Mouse (Mus musculus): ENCODE measurements around the gene Gm382. TPM values are rescaled to one million over a fixed set of nuclear protein-coding genes. Genes with fewer than 3 reads are reported as not detected.

Gene Gm382
- not detected in 2 replicates for total RNA-seq (2014; rRNA removed)
- polyA plus RNA-seq (2015; fragmentation: Nextera tagmentation; extraction: Ambion mirVana): not detected in 2 replicates

DNA sequence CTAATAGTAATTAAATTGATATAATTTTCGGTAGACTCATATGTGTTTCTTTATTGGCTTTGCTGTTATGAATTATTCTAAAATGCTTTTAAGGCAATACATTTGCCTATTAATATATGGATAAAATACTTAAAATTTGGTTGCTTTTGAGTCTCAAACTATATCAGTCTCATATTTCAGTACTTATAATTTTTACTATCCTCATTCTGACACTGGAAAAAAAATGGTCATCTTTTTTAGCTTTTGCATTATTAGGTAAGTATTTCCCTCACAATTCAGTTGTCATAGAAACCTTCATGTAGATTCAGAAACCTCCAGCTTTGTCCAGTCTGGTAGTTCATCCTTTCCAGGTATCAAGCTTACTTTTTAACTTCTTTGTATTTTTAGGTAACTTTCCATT is at the start of gene Gm382:
TSS of gene Gm382 (plus strand) at position 301 of the 400 bp plus-strand sequence.
- H3K36me3 ChIP-seq (ENCODE audit: insufficient read depth, low read length): no peaks in the 10 kb centered on the region
- DNase-seq (ENCODE audit: low spot score): no peak
- TF ChIP-seq CTCF (IDR thresholded peaks at IDR 0.05): no peak
- no peak within 1 kb of the TSS for H3K4me3 ChIP-seq (ENCODE audit: low read depth, low read length)
- no peak within 1 kb of the TSS for H3K9ac ChIP-seq (replicated peaks; ENCODE audit: low read length, poor library complexity, severe bottlenecking)
- no peaks in the 10 kb centered on the region for H3K27me3 ChIP-seq (ENCODE audit: insufficient read depth, low read length)
- no peak within 1 kb of the TSS for H3K27ac ChIP-seq (ENCODE audit: low read depth, low read length)
- no peaks in the 10 kb centered on the region for H3K9me3 ChIP-seq (ENCODE audit: low read length)
- no peak for ATAC-seq (ENCODE audit: low FRiP score)
- H3K4me1 ChIP-seq (ENCODE audit: insufficient read depth, low read length): no peaks in the 10 kb centered on the region
- no peak within 1 kb of the TSS for H3K4me2 ChIP-seq (ENCODE audit: low read depth, low read length, poor library complexity, severe bottlenecking)
- 90% methylated on average over 1 of the region's 1 CpGs for WGBS

DNA sequence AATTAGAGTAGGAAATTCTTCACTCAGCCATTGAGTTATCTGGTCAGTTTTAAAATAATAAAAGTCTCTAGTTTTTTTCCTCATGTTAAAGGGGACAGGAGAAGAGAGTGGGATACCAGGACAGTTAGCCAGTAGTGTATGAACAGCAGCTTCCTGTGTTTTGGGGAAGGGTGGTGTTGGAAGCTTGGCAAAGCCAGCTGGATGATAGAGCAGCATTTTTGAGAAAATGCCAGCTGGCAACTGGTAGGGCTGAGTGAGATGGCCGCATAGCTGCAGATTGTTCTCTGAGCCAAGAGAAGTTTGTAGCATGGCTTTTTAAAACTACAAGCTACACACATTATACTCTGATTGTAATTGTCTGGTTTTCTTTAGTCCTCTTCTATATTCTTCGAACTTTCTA is 30.4 kb downstream of the Gm382 start:
- Histone ChIP-seq H3K4me1 (ENCODE audit: insufficient read depth, low read length) (no peaks in the 10 kb centered on the region), H3K9ac (replicated peaks; ENCODE audit: low read length, poor library complexity, severe bottlenecking) (no peak overlapping the region), H3K36me3 (ENCODE audit: insufficient read depth, low read length) (no peaks in the 10 kb centered on the region), H3K27me3 (ENCODE audit: insufficient read depth, low read length) (no peaks in the 10 kb centered on the region), H3K4me3 (ENCODE audit: low read depth, low read length) (no peak overlapping the region), H3K9me3 (ENCODE audit: low read length) (no peaks in the 10 kb centered on the region), H3K4me2 (ENCODE audit: low read depth, low read length, poor library complexity, severe bottlenecking) (no peak overlapping the region), H3K27ac (ENCODE audit: low read depth, low read length) (no peak overlapping the region)
- WGBS: 86% methylated on average over 2 of the region's 2 CpGs
- DNase-seq (ENCODE audit: low spot score): peak; percentile 6
- ATAC-seq (ENCODE audit: low FRiP score): no peak
- no peak for TF ChIP-seq CTCF (IDR thresholded peaks at IDR 0.05)

DNA sequence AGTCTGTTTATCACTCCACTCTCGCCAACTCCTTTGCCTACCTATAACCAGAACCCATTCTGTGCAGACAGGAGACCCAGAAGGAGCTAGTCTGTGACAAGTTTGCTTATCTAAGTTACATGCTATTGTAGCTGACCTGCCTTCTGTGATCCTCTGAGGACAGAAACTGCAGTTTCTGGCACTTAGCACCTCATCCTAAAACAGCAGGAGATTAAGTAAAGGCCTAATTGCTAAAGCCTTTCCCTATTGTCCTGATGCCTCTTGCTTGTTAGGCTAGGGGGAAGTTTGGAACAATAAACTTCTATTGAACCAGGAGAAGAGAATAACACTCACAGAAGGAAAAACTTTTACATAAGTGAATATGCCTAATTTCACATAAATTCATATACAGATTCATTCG is 51.5 kb downstream of the Gm382 start:
- no peaks in the 10 kb centered on the region for H3K27me3 ChIP-seq (ENCODE audit: insufficient read depth, low read length)
- WGBS: 79% methylated on average over 2 of the region's 2 CpGs
- DNase-seq (ENCODE audit: low spot score) (no peak), ATAC-seq (ENCODE audit: low FRiP score) (no peak)
- H3K9ac ChIP-seq (replicated peaks; ENCODE audit: low read length, poor library complexity, severe bottlenecking): no peak overlapping the region
- no peak overlapping the region for H3K4me3 ChIP-seq (ENCODE audit: low read depth, low read length)
- H3K9me3 ChIP-seq (ENCODE audit: low read length): no peaks in the 10 kb centered on the region
- no peaks in the 10 kb centered on the region for H3K4me1 ChIP-seq (ENCODE audit: insufficient read depth, low read length)
- no peak for TF ChIP-seq CTCF (IDR thresholded peaks at IDR 0.05)
- H3K36me3 ChIP-seq (ENCODE audit: insufficient read depth, low read length): no peaks in the 10 kb centered on the region
- H3K4me2 ChIP-seq (ENCODE audit: low read depth, low read length, poor library complexity, severe bottlenecking): no peak overlapping the region
- no peak overlapping the region for H3K27ac ChIP-seq (ENCODE audit: low read depth, low read length)

DNA sequence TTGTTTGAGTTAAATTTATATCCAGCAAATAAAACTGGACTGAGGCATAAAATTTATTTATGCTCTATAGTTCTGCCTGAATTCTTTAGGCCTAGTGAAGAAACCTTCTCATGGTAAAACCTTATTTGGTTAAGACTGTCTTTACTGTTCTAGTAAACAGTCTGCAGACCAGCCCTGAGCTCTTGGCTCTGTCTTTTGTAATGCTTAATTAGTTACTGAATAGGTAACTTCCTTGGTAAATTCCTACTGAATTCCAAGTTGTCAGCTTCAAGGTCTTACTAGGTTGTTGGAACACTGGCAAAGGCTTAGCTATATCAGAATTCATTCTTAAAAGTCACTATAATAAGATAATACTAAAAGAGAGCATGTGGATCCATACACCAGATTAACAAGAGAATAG is 53.3 kb downstream of the Gm382 start:
- Histone ChIP-seq H3K27me3 (ENCODE audit: insufficient read depth, low read length) (no peaks in the 10 kb centered on the region), H3K9me3 (ENCODE audit: low read length) (peaks cover 4% of the 10 kb centered on the region; the same call in 1 of the 2 replicates), H3K4me1 (ENCODE audit: insufficient read depth, low read length) (no peaks in the 10 kb centered on the region), H3K27ac (ENCODE audit: low read depth, low read length) (no peak overlapping the region), H3K9ac (replicated peaks; ENCODE audit: low read length, poor library complexity, severe bottlenecking) (no peak overlapping the region), H3K4me3 (ENCODE audit: low read depth, low read length) (no peak overlapping the region), H3K4me2 (ENCODE audit: low read depth, low read length, poor library complexity, severe bottlenecking) (no peak overlapping the region), H3K36me3 (ENCODE audit: insufficient read depth, low read length) (no peaks in the 10 kb centered on the region)
- no peak for ATAC-seq (ENCODE audit: low FRiP score)
- no peak for TF ChIP-seq CTCF (IDR thresholded peaks at IDR 0.05)
- DNase-seq (ENCODE audit: low spot score): no peak

DNA sequence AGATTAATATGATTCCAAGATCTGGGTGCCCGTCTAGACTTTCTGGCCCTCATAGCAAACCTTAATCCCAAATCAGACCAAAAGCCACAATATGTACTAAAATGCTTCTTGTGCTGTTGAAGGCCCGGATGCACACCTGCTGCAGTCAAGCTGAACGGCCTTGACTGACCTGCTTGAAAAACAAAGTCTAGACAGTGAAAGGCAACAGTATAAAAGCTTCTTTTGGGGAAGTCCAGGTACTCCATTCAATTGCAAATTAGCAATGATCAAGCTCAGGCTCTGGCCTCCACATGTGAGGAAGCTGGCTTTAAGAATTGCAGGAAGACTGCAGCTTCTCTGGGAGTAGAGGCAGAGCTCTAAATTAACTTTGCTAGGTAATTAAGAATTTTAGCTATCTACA is 54.2 kb downstream of the Gm382 start:
- TF ChIP-seq CTCF (IDR thresholded peaks at IDR 0.05): no peak
- Histone ChIP-seq H3K36me3 (ENCODE audit: insufficient read depth, low read length) (no peaks in the 10 kb centered on the region), H3K4me2 (ENCODE audit: low read depth, low read length, poor library complexity, severe bottlenecking) (no peak overlapping the region), H3K4me3 (ENCODE audit: low read depth, low read length) (no peak overlapping the region), H3K9me3 (ENCODE audit: low read length) (peaks cover 4% of the 10 kb centered on the region; the same call in 1 of the 2 replicates), H3K27ac (ENCODE audit: low read depth, low read length) (no peak overlapping the region), H3K27me3 (ENCODE audit: insufficient read depth, low read length) (no peaks in the 10 kb centered on the region), H3K9ac (replicated peaks; ENCODE audit: low read length, poor library complexity, severe bottlenecking) (no peak overlapping the region), H3K4me1 (ENCODE audit: insufficient read depth, low read length) (no peaks in the 10 kb centered on the region)
- DNase-seq (ENCODE audit: low spot score) (no peak), ATAC-seq (ENCODE audit: low FRiP score) (no peak)
- 79% methylated on average over 3 of the region's 3 CpGs for WGBS

DNA sequence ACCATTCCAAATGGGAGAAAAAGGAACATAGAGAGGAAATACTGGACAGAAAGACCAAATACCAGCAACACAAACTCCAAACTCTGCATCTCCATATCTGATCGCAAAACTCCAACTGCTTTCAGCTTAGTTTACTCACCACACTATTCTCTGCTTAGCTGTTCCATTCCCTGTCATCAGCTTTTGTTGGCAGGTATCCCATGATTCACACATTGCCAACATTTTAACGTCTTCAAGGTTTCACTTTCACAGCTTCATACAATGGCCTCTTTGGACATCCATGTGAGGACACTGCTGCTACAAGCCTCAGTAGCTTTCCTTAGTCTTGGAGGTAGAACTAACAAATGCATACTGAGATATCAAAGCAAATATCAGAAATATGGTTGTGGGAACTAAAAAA is 64.6 kb downstream of the Gm382 start:
- DNase-seq (ENCODE audit: low spot score) (no peak), ATAC-seq (ENCODE audit: low FRiP score) (no peak)
- Histone ChIP-seq H3K27me3 (ENCODE audit: insufficient read depth, low read length) (no peaks in the 10 kb centered on the region), H3K9ac (replicated peaks; ENCODE audit: low read length, poor library complexity, severe bottlenecking) (no peak overlapping the region), H3K9me3 (ENCODE audit: low read length) (no peaks in the 10 kb centered on the region), H3K4me3 (ENCODE audit: low read depth, low read length) (no peak overlapping the region), H3K4me2 (ENCODE audit: low read depth, low read length, poor library complexity, severe bottlenecking) (no peak overlapping the region), H3K27ac (ENCODE audit: low read depth, low read length) (no peak overlapping the region), H3K36me3 (ENCODE audit: insufficient read depth, low read length) (no peaks in the 10 kb centered on the region), H3K4me1 (ENCODE audit: insufficient read depth, low read length) (no peaks in the 10 kb centered on the region)
- no peak for TF ChIP-seq CTCF (IDR thresholded peaks at IDR 0.05)
- 75% methylated on average over 2 of the region's 2 CpGs for WGBS

Other genes starting within 250 kb of the Gm382 start
- not detected in 2 replicates for gene 4932411N23Rik, start 224.1 kb upstream of the Gm382 start, total RNA-seq (2014; rRNA removed)
- gene 4932411N23Rik, start 224.1 kb upstream of the Gm382 start, polyA plus RNA-seq (2015; fragmentation: Nextera tagmentation; extraction: Ambion mirVana): not detected in 2 replicates

All from midbrain, postnatal 0 days (tissue).